Mouse (Mus musculus) right cerebral cortex, postnatal 10 days (tissue): ENCODE results near the gene Iqsec3.

ENCODE experiments used
- DNase-seq, 2 experiments: peaks; one replicate each; pipeline ENCODE4 v3.0.0; 2021; ENCODE audit warnings: low spot score in 2 of 2

Gene Iqsec3

DNA sequence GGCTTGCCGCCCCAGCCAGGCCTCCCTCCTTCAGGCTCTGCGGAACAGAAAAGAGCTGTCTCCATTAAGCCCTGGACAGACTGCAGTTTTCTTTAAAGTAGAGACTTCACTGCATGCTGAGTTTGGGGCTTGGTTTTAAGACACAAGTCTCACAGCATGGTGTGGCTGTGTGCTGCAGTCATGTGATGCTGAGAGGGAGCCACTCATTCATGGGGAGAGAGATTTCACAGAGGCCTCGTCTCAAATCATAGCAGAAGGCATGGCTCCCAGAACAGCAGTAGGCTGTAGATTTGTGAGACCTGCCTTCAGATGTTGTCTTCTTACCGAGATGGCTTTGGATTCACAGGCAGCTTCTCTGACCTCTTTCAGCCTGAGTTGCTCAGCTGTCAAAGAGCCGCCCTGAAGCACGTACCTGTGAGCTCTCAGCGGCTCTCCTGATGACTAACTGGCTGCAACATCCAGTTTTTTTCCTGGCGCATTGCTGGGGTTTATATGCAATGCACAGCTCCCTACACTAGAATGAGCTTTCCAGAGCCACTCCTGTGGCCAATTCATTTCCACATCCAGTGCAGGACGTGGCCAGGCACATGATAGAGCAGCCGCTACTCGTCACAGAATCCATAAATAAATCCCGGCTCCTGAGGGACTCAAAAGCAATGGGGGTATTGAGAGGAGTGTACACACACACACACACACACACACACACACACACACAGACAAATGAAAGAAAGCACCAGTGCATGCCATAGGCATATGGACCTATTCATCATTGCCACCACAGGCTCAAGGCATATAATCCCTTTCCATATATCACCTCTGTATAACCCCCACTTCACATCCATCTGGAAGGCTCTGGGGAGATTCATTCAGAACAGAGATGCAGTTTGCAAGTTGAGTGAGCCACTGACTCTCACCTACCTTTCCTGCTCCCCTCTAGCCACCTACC lies 18.7 kb downstream of the Iqsec3 start:
- DNase-seq, result peak in 1 of 2 experiments; percentile 52

DNA sequence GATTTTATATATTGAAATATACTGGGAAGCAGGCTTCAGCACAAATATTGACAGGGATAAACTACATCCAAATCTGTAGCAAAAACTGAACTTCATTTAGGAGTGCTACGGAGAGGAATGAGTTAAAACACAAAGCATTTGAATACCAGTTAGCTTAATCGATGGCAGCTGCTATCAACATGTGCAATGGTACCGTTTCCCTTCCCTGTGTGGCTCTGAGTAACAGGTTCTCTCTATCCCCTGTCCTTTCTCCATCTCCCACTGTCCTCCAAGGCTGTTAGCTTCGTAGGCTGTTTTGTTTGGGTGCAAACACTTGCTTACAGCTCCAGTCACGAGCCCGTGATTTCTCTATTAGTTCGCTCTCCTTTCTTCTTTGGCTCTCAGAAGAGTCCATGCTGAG lies 19.7 kb downstream of the Iqsec3 start:
- DNase-seq, result no peak

DNA sequence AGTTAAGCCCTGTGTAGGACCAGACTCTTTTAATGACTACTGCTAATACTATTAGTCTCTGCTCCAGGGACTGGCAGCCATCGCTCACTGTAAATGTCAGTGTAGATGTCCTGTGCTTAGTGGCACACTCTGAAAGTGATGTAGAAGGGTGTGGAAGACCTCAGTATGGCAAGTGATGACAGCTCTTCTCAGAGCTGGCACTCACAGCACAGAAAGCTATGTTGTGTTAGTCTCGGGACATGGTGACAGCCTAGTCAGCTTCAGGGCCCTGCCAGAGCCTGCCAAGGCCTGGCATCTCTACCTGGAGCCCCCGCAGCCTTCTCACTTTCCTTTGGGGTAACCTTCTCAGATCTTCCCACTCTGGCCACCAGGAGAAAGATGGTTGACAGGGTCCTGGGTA lies 21.8 kb downstream of the Iqsec3 start:
- DNase-seq, result no peak

DNA sequence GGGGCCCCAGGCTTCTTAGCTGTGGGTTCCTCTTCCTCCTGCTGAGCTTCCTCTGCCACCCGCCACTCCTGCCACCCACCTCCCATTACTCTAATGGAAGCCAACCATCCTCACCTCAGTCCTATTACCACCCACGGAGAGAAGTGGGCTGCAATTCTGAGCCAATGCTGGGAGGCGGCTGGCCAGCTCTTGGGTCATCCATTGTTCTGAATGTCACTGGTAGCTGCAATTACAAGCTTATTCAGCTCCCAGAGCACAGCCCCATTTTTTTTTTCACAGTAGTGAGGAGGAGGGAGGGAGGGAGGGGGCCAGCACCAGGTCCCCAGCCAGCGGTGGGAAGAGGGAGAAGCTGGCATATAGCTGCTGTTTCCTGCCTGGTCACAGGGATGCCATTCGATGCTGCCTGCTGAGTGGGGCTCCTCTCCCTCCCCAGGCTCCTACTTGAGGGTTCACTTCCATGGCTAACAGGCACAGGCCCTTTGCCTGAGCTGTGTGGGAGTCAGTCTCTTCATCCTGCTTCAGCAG lies 32.7 kb downstream of the Iqsec3 start:
- DNase-seq, result no peak

DNA sequence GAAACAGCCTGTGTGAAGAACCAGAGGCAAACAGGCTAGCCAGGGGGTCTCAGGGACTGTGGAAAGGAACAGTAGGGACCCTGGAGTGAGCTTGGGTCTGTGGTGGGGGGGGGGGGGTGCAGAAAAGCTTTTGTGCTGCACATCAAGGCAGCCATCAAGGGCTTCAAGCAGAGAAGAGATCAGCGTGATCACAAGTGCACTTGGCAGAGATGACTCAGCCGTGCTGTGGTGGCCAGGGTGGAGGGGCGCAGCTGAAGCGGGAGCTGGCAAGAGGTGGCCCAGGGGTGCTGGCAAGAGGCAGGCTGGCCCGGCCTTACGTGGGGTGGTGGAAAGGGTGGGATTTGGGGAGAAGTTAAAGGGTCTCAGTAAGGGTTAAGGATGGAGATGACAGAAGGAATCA lies 48.6 kb downstream of the Iqsec3 start:
- no peak for DNase-seq

DNA sequence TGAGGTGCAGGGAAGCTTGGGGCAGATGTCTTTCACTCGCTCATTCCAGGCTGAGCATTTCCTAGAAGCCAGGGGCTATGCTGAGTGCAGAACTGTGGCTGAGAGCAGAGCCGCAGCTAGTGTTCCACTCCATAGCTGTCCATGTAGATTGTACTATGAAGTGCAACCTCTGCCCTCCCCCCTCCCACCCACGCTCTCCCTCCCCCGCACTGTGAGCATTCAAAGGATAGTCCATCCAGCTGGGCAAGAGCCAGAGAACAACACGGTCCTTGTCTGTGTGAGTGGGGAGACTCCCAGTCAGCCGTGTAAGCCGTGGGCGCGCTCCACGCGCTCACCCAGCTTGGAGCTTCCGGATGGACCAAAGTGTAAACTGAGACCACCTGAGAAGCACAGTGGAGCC lies 49.1 kb downstream of the Iqsec3 start:
- DNase-seq, result peak in 1 of 2 experiments; percentile 31

DNA sequence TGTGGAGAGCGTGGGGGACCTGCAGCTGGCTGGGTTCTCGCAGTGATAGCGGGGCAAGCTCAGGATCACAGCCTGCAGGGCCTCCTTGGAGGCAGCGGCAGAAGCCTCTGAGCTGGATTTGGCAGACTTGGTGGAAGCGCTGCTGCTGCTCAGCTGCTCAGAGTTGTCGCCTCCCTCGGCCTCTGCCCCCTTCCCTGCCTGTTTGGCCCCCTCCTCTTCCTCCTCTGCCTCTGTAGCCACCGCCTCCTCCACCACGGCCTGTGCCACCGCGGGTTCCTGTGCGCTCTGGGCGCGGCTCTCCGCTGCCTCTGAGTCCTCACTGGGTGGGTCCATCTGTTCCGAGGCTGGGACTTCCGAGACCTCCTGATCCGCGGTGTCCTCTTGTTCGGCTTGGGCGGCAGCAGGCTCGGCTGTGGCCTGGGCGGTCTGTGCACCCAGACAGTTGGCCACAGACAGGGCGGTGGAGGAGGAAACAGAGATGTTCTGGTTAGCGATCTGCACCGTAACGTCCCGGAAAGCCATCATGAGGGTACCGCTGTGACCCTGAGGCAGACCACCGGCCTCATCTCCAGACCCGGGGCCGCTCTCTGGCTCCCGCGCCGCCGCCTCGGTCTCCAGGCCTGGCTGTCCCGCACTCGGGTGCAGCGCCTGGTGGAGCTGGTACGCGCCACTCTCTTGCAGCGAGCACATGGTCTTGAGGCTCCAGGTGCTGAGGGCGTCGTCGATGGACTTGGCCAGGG lies 60.8 kb downstream of the Iqsec3 start:
- no peak for DNase-seq

DNA sequence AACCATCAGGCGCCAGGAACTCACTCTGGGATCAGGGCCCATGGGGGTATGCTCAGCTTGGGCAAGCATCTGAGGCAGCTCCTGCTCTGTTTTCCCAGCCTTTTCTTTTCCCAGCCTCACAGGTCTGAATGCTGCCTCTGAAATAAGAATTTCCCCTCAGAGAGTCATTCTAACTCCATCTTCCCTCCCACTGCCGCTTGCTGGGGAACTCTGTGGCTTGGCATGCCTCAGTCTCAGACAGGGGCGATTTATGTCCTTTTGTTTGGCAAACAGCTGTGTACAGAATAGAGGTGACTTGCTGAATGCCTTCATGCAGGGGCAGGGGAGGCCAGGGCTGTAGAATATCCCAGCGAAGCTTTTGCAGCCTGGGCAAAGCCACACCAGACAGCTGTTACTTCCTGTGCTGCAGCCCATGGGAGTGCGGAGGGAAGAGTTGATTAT lies 65.9 kb downstream of the Iqsec3 start:
- no peak for DNase-seq

DNA sequence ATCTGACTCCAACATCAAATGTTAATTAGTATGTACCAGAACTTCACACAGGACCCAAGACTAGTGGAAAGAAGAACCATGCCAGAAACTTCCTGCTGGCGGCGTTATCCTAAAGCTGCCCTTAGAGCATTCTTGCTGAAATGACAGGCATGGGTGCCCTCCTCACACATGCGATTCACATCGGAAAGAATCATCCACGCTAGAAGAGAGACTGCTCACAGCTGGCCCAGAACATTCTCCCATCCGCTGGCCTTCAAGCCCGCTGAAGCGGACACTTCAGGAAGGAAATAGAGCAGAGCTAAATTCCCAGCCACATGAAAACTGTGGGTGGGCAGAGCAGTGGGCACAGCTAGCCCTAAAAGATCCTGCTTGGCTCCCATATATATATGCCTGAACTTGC lies 68.2 kb downstream of the Iqsec3 start:
- DNase-seq, result no peak

DNA sequence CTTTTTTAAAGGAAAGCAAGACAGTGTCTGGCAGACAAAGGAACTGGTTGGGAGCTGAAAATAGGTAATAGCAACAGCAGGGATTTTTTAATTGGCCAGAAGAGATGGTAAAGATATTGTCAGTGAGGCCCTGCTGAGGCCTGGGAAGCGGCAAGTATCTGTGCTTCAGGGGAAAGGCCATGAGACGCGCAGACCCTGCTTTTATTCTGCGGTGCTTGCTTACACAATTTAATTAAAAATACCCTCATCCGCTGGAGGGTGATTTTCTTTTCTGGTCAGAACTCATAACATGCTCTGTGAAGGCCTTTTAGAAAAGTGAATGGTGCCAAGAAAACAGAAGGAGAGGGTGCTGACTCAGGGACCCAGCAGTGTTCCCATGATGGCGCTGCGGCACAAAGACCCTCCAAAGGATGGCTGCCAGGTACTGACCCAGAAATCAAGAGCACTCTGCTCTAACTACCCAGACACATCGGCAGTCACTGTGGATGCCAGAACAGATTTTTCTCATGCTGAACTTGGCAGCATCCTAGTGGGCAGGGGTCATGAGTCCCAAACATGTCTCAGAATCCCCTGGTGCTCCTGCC lies 70.7 kb downstream of the Iqsec3 start:
- no peak for DNase-seq

DNA sequence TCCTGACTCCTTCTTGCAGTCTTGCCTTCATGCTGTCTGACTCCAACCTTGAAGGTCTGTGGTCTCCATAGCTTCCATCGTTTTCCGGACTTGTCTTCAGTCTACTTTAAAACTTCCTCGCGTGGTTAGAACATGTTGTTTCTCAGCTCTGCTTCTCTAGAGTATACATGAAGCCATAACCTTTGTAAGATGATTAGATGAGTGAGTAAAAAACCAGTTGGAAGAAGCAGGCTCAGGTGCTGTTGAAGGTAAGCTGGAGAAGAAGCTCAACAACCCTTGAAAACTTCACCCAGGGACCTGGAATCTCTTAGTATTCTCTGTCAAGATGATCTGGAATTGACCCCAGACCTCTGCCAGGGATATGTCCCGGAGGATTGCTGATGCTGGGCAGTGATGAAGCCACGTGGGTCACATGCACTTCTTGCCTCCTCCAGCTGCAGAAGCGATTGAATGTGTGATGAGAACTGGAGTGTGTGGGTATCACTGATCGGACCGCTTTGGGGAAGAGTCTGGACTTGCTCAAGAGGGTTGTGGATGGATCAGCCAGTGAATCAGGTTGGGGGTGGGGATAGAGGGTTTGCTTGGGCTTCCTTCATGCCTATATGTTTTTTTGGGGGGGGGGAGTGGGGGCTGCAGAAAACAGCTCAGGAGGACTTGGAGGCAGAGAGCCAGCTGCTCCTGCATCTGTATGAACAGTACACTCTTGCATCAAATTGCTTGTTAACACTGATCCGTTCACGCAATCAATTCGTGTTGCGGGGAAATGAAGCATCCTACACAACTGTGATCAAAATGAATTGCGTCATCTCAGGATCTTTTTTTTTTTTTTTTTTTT lies 71.4 kb downstream of the Iqsec3 start:
- DNase-seq, result no peak

DNA sequence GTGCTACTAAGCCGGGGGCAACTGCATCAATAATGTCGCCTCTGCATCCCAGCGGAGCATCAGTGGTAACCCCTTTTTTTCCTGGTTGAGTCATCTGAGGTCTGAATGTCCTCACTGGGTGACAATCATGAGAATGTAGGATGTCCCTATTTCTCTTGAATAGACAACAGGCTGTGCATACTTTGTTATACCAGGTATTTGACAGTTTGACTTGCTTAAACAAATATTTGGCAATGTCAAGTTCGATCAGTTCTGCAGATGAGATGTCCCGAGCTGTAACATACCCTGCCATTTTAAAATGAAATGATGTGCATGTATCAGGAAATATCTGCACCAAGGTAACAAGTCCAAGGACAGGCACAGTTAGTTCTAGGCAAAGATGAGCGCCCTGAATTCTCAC lies 72.3 kb downstream of the Iqsec3 start:
- peak in 1 of 2 experiments; percentile 12 for DNase-seq

DNA sequence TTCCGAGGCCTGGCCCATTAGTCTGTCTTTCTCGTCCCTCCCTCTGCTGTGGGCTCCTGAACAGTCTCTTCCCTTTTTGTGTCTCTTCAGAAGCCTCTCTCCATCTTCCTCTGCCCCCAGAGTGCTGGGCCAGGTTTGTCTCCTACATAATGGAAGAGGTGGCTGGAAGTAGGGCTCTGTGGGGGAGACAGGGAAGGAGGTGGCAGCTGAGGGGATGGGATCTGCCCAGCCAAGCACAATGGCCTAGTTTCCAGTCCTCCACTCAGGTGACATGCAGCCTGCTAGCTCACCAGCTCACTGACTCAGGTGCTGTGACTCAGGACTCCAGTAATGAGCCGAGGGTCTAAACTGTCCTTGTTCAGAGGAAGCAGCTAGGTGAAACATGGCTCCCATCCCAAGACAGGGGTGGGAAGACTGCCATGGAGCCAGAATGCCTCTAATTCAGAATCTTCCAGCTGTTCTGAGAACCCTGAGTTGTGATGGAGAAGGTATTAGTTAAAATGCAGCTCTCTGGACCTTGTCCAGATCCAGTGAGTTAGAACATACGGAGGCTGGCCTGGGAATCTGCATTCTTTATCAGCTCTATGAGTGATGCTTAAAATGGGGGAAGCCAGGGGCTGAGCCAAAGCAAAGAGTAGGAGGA lies 80.7 kb downstream of the Iqsec3 start:
- no peak for DNase-seq

DNA sequence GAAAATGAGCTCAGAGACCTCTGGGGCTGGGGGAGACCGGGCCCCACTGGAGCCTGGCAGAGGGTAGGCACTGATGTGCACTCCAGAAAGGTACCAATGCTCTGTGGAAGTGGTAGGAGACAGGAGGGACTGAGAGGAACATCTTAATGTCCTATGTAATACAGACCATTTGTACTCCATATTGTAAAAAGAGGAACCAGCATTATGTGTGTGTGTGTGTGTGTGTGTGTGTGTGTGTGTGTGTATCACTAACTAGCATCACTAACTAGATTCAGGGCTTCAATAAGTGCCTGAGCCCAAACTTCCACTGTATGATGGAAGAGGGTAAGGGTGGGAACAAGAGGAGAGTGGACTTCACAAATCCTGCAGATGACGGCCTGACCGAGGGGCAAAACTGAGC lies 88.1 kb downstream of the Iqsec3 start:
- DNase-seq, result no peak

DNA sequence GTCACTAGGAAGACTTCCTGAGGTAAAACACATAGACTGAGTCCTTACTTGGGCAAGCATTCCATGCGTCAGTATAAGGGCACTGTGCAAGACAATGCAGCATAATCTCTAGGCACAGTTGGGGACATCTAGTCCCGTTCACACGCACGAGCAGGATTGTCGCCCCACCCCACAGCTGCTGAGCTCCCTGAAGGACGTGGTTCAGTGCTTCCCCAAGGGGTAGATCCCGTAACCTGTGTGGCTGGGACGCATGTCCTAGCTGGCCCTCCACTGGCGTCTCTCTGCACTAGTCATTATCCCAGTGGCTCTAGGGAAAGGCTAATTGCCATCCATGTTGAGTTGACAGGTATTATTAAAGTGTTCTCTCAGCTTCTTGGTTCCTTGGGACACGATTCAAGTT lies 91.4 kb downstream of the Iqsec3 start:
- no peak for DNase-seq

DNA sequence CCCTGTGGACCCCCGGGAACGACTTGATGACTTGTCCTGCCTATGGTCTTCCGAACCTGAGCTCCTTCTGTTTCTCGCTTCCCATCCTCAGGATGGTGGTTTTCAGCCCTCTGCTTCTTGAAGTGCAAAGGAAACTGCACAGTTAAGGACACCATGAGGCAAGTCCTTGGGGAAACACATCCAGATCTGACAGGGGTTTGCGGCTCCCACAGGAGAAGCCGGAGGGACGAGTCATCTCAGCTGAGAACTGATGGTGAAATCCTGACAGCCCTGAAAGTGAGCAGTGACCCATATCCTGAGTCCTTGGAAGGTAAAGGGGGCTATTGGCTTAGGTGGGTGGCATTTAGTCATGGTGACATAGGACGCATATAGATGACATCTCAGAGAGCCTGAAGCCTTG lies 92.9 kb downstream of the Iqsec3 start:
- DNase-seq, result no peak

DNA sequence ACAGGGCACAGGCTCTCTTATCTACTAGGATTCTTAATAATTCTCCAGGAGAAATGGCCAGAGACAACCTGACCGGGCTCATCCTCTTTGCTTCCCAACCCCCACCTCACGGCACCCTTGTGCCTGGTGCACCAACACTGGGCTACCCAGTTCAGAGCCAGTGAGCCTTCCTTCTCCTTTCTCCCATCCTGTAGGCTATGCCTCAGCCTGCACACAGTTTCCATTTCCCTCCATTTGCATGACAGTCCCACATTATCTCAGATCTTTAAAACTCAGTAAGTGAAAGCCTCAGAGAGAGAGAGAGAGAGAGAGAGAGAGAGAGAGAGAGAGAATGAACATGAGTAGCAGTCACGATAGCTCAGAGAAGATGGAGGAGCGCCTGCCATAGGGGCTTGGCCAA lies 95.2 kb downstream of the Iqsec3 start:
- no peak for DNase-seq

DNA sequence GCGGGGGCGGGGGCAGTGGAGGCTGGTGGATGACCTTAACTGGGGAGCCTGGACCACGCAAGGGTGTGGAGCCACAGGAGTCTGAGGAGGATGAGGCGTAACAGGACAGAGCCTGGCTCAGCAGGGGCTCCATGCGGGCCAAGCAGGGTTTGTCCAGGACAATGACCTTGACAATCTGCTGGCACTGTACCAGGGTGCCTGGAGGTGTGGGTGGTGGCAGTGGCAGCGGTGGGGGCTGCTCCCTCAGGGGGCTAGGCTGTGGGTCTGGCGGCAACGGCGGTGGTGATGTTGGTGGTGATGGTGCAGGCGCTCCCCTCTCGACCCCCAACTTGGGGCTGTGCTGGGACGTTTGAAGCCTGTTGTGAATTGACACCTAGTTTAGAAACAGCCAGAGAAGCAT lies 97.3 kb downstream of the Iqsec3 start:
- DNase-seq, result no peak

DNA sequence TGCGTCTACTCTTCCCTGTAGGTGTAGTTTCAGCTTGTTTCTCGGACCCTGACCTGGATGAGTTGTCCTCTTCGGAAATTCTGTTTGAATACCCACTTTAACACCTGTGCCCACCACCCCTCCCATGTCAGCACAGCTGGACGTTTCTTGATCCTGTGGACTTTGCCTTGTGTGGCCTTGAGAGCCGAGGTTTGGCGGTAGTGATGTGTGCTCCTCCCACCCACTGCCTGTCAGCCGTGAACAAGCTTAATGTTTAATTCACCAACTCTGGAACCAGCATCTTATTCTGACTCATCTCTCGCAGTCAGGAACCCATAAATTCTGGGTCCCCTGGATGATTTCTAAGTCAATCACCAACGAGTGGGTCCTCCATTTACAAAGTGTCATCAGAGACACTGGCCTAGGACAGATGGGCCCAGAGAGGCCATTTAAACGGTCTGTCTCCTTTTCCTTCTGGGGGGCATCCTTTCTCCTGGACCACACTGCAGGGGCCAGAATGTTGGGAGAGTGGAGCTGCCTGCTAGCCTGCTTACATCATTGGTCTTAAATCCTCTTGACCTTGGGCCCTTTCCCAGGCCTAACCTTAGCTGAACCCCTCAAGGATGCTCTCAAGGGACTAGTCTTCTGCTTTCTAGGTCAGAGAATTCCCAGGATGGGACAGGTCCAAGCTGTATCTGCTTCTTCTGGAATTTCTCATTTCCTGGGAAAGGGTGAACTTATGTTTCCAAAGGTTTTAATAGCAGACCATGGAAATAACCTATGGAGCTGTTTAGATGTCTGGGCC lies 102.1 kb downstream of the Iqsec3 start:
- DNase-seq, result no peak

DNA sequence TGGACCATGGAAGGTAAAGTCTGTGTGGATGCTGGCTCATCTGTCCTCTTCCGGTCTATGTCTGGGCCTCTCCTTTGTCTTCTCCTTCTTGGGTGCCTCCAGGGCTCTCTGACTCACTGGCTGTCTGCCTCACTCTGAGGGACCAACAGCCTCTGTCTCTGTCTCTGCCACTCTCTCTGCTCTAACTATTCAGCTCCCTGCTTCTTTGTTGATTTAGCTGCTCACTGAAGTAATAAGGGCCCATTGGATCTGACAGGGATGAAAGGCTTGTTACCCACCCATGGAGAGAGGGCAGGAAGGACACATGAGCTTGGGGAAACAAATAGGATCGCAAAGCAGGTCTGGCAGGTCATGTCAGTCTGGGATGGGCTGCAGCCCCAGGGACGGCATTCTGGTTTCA lies 106.4 kb downstream of the Iqsec3 start:
- no peak for DNase-seq
